Mouse (Mus musculus) intestine, postnatal 0 days (tissue): ENCODE results near the gene Ism1. TPM values are rescaled to one million over a fixed set of nuclear protein-coding genes. Genes with fewer than 3 reads are reported as not detected.

Source experiments
- ATAC-seq: fragments of 200-750 bp; cut with Nextera tagmentation; 2 replicates; pipeline ENCODE4 v1.8.0; 2017; ENCODE audit warnings: mild to moderate bottlenecking, moderate TSS enrichment, moderate library complexity
- H3K27ac ChIP-seq: fragments of 300-500 bp; sonication (generic); 2 replicates; pipeline ENCODE4 v1.5.1; 2014; ENCODE audit warnings: mild to moderate bottlenecking, low read depth, low read length, moderate library complexity
- H3K27me3 ChIP-seq: fragments of 300-500 bp; sonication (generic); replicated peaks from 2 replicates; pipeline ENCODE4 v1.6.1; 2014; ENCODE audit warnings: low read length, mixed read lengths; ENCODE audit not compliant: control insufficient read depth, insufficient read depth
- H3K36me3 ChIP-seq: fragments of 300-500 bp; sonication (generic); 2 replicates; pipeline ENCODE4 v1.6.1; 2014; ENCODE audit warnings: mild to moderate bottlenecking, moderate library complexity; ENCODE audit not compliant: control insufficient read depth, insufficient read depth
- H3K4me1 ChIP-seq: fragments of 300-500 bp; sonication (generic); replicated peaks from 2 replicates; pipeline ENCODE4 v1.6.1; 2014; ENCODE audit warnings: antibody characterized with exemption, low read length, mixed read lengths; ENCODE audit not compliant: control insufficient read depth, insufficient read depth
- H3K4me2 ChIP-seq: fragments of 300-500 bp; sonication (generic); replicated peaks from 2 replicates; pipeline ENCODE4 v1.6.1; 2014; ENCODE audit warnings: low read depth, mild to moderate bottlenecking, moderate library complexity
- H3K4me3 ChIP-seq: fragments of 300-500 bp; sonication (generic); 2 replicates; pipeline ENCODE4 v1.5.1; 2014; ENCODE audit warnings: low read depth, low read length
- H3K9ac ChIP-seq: fragments of 300-500 bp; sonication (generic); 2 replicates; pipeline ENCODE4 v1.6.1; 2014; ENCODE audit warnings: mild to moderate bottlenecking, low read depth, low read length
- H3K9me3 ChIP-seq: fragments of 300-500 bp; sonication (generic); 2 replicates; pipeline ENCODE4 v1.6.1; 2016; ENCODE audit warnings: mixed run types; ENCODE audit not compliant: control insufficient read depth
- CTCF ChIP-seq: sonication (generic); IDR thresholded peaks from 2 replicates; pipeline ENCODE4 v1.5.1; 2016; ENCODE audit warnings: low read depth, mild to moderate bottlenecking, control low read depth, antibody characterized with exemption, moderate library complexity
- WGBS: fragments of 180-500 bp; shearing (Covaris S2); extraction: QIAGEN DNeasy Blood & Tissue Kit; methylation state at CpG from one replicate; pipeline ENCODE4 v1.1.7; 2014; 5-methylcytosine and 5-hydroxymethylcytosine counted together
- polyA plus RNA-seq: library from polyadenylated mRNA; unstranded; fragments of >200 nt; fragmentation: Nextera tagmentation; extraction: Ambion mirVana; gene quantifications from 2 replicates; pipeline ENCODE4 v1.2.1, GENCODE M21; 2015

Ism1 gene
- polyA plus RNA-seq, 1 experiment from 2014 or later, result 0.44 TPM

DNA sequence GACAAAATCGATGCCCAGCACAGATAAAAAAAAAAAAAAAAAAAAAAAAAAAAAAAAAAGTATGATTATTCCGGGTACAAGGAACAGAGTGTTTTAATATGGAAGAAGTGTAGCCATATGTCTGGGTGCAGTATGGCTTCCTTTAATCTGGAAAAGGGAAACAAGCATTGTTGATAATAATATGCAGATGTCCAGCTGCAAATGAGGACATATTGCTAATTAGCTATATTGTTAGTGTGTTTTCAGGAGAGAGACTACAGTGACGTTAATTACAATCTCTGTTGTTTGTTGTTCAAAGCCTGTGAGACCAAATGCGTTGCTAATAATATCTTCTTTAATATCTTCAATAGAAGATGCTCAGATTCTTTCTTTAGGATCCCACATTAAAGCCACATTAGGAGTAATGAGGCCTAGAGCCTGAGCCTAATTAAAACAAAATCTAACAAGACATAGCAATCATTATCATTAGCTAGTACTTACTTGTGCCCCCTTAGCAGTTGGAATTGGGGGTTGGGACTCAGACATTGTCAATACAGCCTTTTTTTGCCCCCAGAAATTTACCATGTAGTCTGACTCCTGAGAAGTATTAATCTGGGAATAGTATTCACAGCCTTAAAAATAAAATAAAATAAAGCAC is 46.3 kb downstream of the Ism1 start:
- Histone ChIP-seq H3K9ac (no peak overlapping the region), H3K36me3 (no peaks in the 10 kb centered on the region), H3K4me3 (no peak overlapping the region), H3K27me3 (no peaks in the 10 kb centered on the region), H3K9me3 (no peaks in the 10 kb centered on the region), H3K27ac (no peak overlapping the region), H3K4me2 (no peak overlapping the region), H3K4me1 (no peaks in the 10 kb centered on the region)
- no peak for ATAC-seq
- 77% methylated on average over 4 of the region's 4 CpGs for WGBS
- no peak for TF ChIP-seq CTCF

DNA sequence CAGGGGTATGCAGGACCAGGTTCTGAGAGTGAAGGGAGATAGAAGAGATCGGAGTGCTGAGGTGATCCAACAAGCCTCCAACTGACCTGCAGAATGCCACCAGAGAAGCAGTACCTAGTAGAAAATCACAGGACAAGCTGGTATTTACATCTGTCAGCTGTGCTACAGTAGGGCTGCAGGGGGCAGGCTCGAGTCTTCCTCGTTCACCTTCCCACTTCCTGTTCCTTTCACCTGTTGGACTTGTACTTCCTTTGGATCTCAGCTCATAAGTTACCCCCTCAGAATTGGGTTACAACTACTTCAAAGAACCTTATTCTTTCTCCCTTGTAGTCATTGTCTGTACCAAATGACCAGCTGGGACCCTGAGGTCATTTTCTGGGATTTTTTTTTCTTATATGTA is 47.4 kb downstream of the Ism1 start:
- Histone ChIP-seq H3K9ac (no peak overlapping the region), H3K36me3 (no peaks in the 10 kb centered on the region), H3K4me1 (no peaks in the 10 kb centered on the region), H3K4me2 (no peak overlapping the region), H3K27me3 (no peaks in the 10 kb centered on the region), H3K27ac (no peak overlapping the region), H3K9me3 (no peaks in the 10 kb centered on the region), H3K4me3 (no peak overlapping the region)
- no peak for ATAC-seq
- 62% methylated on average over 3 of the region's 3 CpGs for WGBS
- no peak; the same call in 1 of the 2 replicates for TF ChIP-seq CTCF

DNA sequence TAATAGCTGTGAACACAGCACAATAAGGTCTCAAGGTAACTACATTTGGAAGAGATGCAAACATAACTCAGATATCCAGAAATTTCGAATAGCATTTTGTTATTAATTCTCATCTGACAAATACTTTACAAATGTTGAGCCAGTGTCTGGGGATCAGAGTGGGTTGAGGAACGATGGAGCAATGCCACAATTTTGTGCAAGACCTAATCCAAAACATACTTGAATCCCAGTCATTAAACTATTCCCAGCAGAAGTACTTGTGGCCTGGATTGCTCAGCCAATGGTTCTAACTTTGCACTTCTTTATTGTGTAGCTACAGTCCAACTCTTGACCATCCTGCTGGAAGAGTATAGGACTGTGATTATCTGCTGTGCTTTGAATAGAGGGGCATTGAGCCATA is 50.1 kb downstream of the Ism1 start:
- Histone ChIP-seq H3K36me3 (no peaks in the 10 kb centered on the region), H3K27ac (no peak overlapping the region), H3K4me2 (no peak overlapping the region), H3K9ac (no peak overlapping the region), H3K4me3 (no peak overlapping the region), H3K27me3 (no peaks in the 10 kb centered on the region), H3K9me3 (no peaks in the 10 kb centered on the region), H3K4me1 (no peaks in the 10 kb centered on the region)
- 92% methylated on average over 2 of the region's 2 CpGs for WGBS
- no peak for TF ChIP-seq CTCF
- ATAC-seq, result no peak

DNA sequence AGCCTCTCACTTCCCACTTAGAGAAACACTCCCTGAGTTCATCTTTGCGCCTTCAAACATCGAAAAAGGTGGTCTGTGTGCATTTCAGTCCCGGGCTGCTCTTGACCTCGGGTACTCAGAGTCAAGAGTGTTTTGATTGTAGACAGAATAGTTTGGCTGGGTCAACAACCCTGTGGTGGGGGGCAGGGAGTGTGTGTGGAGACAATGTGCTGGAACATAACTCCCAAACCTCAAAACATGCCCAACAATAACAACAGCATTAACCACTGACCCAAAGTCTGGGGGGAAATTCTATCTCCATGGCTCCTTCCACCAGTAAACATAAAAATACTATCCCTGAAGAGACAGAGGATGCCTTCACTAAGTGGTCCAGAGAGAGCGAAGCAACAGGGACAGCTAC is 51.4 kb downstream of the Ism1 start:
- Histone ChIP-seq H3K9ac (no peak overlapping the region), H3K27ac (no peak overlapping the region), H3K36me3 (no peaks in the 10 kb centered on the region), H3K27me3 (no peaks in the 10 kb centered on the region), H3K4me3 (no peak overlapping the region), H3K4me2 (no peak overlapping the region), H3K9me3 (no peaks in the 10 kb centered on the region), H3K4me1 (no peaks in the 10 kb centered on the region)
- WGBS, result 56% methylated on average over 5 of the region's 5 CpGs
- no peak for TF ChIP-seq CTCF
- ATAC-seq, result no peak

DNA sequence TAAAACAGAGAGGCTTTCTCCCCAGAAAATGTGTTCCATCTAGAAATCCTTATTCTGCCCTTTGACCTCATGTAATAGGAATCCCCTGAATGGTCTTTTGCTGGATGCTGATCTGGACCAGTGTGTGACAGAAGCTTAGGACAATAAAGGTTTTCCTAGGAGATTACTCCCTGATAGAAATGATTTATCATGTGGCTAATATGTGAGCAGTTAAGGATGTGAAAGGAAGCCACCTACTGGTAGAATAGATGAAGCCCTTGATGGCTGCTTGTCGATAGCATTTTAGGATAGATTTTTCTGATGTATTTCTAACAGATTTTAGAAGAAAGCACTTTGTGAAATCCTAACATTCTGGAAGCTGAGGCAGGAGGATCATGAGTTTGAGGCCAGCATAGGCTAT is 64.4 kb downstream of the Ism1 start:
- Histone ChIP-seq H3K27me3 (no peaks in the 10 kb centered on the region), H3K27ac (no peak overlapping the region), H3K9me3 (no peaks in the 10 kb centered on the region), H3K9ac (no peak overlapping the region), H3K4me1 (no peaks in the 10 kb centered on the region), H3K4me3 (no peak overlapping the region), H3K36me3 (no peaks in the 10 kb centered on the region), H3K4me2 (no peak overlapping the region)
- no peak for ATAC-seq
- WGBS, result 72% methylated on average over 1 of the region's 1 CpGs
- peak; percentile 37 for TF ChIP-seq CTCF

DNA sequence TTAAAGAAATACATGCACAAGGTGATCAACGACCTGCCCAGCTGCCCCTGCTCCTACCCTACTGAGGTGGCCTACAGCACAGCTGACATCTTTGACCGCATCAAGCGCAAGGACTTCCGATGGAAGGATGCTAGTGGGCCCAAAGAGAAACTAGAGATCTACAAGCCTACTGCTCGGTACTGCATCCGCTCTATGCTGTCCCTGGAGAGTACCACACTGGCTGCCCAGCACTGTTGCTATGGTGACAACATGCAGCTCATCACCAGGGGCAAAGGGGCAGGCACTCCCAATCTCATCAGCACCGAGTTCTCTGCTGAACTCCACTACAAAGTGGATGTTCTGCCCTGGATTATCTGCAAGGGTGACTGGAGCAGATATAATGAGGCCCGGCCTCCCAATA is 79.0 kb downstream of the Ism1 start:
- H3K27me3 ChIP-seq, result no peaks in the 10 kb centered on the region
- no peak overlapping the region for H3K4me3 ChIP-seq
- ATAC-seq, result no peak
- no peak overlapping the region for H3K4me2 ChIP-seq
- H3K9ac ChIP-seq, result no peak overlapping the region
- H3K36me3 ChIP-seq, result no peaks in the 10 kb centered on the region
- H3K27ac ChIP-seq, result no peak overlapping the region
- WGBS, result 85% methylated on average over 8 of the region's 8 CpGs
- H3K4me1 ChIP-seq, result no peaks in the 10 kb centered on the region
- H3K9me3 ChIP-seq, result no peaks in the 10 kb centered on the region
- no peak for TF ChIP-seq CTCF

DNA sequence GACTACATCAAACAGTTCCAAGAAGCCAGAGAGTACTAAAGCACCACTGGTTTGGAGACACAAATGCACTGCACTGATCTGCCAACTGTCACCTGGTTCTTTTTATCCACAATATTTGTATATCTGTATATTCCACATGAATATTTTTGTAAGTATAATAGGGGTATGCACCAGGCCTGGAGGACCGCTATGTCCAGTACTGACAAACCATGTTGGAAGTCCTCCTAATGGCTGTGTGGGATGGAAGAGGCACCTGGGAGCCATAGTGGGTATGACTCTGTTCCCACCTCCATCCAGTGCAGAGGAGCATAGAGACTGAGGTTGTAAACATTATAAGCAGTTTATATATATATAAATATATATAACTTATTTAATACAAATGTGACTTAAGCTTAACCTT is 79.5 kb downstream of the Ism1 start:
- H3K27ac ChIP-seq, result no peak overlapping the region
- no peaks in the 10 kb centered on the region for H3K4me1 ChIP-seq
- H3K27me3 ChIP-seq, result no peaks in the 10 kb centered on the region
- H3K4me3 ChIP-seq, result no peak overlapping the region
- 94% methylated on average over 1 of the region's 1 CpGs for WGBS
- ATAC-seq, result no peak
- no peaks in the 10 kb centered on the region for H3K9me3 ChIP-seq
- no peak overlapping the region for H3K4me2 ChIP-seq
- no peak overlapping the region for H3K9ac ChIP-seq
- no peaks in the 10 kb centered on the region for H3K36me3 ChIP-seq
- no peak for TF ChIP-seq CTCF
